Comparison of ENCODE assay signal across 15 mouse cellular contexts in the genomic region with DNA sequence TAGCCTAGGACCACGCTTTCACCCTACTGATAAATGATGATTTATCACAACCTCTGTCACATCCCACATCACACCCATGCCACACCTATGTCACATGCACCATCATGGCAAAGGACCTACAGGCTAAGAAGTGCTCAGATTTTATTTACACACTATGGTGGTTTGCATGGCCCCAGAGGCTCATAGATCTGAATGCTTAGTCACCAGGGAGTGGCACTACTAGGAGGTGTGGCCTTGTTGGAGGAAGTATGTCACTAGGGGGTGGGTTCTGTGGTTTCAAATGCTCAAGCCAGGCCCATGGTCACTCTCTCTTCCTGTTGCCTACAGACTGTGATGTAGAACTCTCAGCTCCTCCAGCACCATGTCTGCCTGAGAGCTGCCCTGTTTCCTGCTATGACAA.
"Had no signal": no experiment of that assay in that cellular context is flagged by ENCODE, and none has a peak within 500 bp of the region (broad histone marks: within the 10 kb centered on the region; RNA-seq: fewer than 3 reads in every experiment).

No protein-coding gene starts in this region.

- H3K27ac ChIP-seq: layer of hippocampus, adult 2 months; limb, embryonic 15.5 days; liver, embryonic 13.5 days; neural tube, embryonic 13.5 days had no signal

- H3K4me1 ChIP-seq: limb, embryonic 15.5 days; liver, embryonic 13.5 days had no signal

- H3K4me3 ChIP-seq: layer of hippocampus, adult 2 months; limb, embryonic 15.5 days; liver, embryonic 13.5 days; midbrain, embryonic 12.5 days; neural tube, embryonic 13.5 days had no signal

- H3K9ac ChIP-seq: limb, embryonic 15.5 days; liver, embryonic 13.5 days; midbrain, embryonic 12.5 days; neural tube, embryonic 13.5 days had no signal

- H3K36me3 ChIP-seq: liver, embryonic 13.5 days; midbrain, embryonic 12.5 days had no signal

- H3K9me3 ChIP-seq: limb, embryonic 15.5 days had no signal

- DNase-seq: kidney, adult 18-20 months; kidney, postnatal 10 days; kidney, postnatal 4 days; left cerebral cortex, postnatal 4 days; liver, embryonic 13.5 days; lung, adult 18-20 months; retina, postnatal 1 day; right cerebral cortex, postnatal 4 days; spleen, adult 18-20 months; thymus, adult 2 months; thymus, postnatal 25 days had no signal

- H3K27me3 ChIP-seq: limb, embryonic 15.5 days; liver, embryonic 13.5 days; midbrain, embryonic 12.5 days; neural tube, embryonic 13.5 days had no signal
